Mouse (Mus musculus) kidney, embryonic 16.5 days (tissue): ENCODE results near the gene Gm28038. TPM values are rescaled to one million over a fixed set of nuclear protein-coding genes. Genes with fewer than 3 reads are reported as not detected.

ENCODE experiments used
- ATAC-seq: fragments of 200-750 bp; cut with Nextera tagmentation; 2 replicates; pipeline ENCODE4 v1.8.0; 2017; ENCODE audit warnings: moderate TSS enrichment; ENCODE audit not compliant: low FRiP score, low TSS enrichment
- H3K27ac ChIP-seq: fragments of 300-500 bp; sonication (generic); 2 replicates; pipeline ENCODE4 v1.5.1; 2014; ENCODE audit warnings: low read length
- H3K27me3 ChIP-seq: fragments of 300-500 bp; sonication (generic); 2 replicates; pipeline ENCODE4 v1.6.1; 2014; ENCODE audit warnings: low read length, control low read depth, mixed read lengths; ENCODE audit not compliant: insufficient read depth
- H3K36me3 ChIP-seq: fragments of 300-500 bp; sonication (generic); 2 replicates; pipeline ENCODE4 v1.6.1; 2014; ENCODE audit warnings: low read length, control low read depth, mixed read lengths; ENCODE audit not compliant: insufficient read depth
- H3K4me1 ChIP-seq: fragments of 300-500 bp; sonication (generic); 2 replicates; pipeline ENCODE4 v1.6.1; 2014; ENCODE audit warnings: low read length, control low read depth, mixed read lengths; ENCODE audit not compliant: insufficient read depth
- H3K4me2 ChIP-seq: fragments of 300-500 bp; sonication (generic); replicated peaks from 2 replicates; pipeline ENCODE4 v1.6.1; 2014; ENCODE audit warnings: low read depth, low read length
- H3K4me3 ChIP-seq: fragments of 300-500 bp; sonication (generic); 2 replicates; pipeline ENCODE4 v1.5.1; 2014; ENCODE audit warnings: mild to moderate bottlenecking, low read length
- H3K9ac ChIP-seq: fragments of 300-500 bp; sonication (generic); replicated peaks from 2 replicates; pipeline ENCODE4 v1.6.1; 2014; ENCODE audit warnings: low read length
- H3K9me3 ChIP-seq: fragments of 300-500 bp; sonication (generic); 2 replicates; pipeline ENCODE4 v1.6.1; 2016; ENCODE audit warnings: low read length, control low read depth
- WGBS: fragments of 180-500 bp; shearing (Covaris S2); extraction: QIAGEN DNeasy Blood & Tissue Kit; methylation state at CpG from one replicate; pipeline ENCODE4 v1.1.7; 2014; 5-methylcytosine and 5-hydroxymethylcytosine counted together
- polyA plus RNA-seq: library from polyadenylated mRNA; unstranded; fragments of >200 nt; fragmentation: Nextera tagmentation; extraction: Ambion mirVana; gene quantifications from 2 replicates; pipeline ENCODE4 v1.2.1, GENCODE M21; 2015

The Gm28038 gene
- polyA plus RNA-seq, 1 experiment from 2014 or later = not detected

GRCm38 (mm10) chr2:30316136-30316535, 35.3 kb downstream of the Gm28038 start:
- no peak overlapping the region for H3K9ac ChIP-seq
- no peak overlapping the region for H3K4me3 ChIP-seq
- no peaks in the 10 kb centered on the region for H3K27me3 ChIP-seq
- H3K36me3 ChIP-seq = peaks cover 69% of the 10 kb centered on the region
- no peak for ATAC-seq
- no peaks in the 10 kb centered on the region for H3K4me1 ChIP-seq
- no peak overlapping the region for H3K27ac ChIP-seq
- no peak overlapping the region for H3K4me2 ChIP-seq
- WGBS = 95% methylated on average over 4 of the region's 4 CpGs
- no peaks in the 10 kb centered on the region for H3K9me3 ChIP-seq

- H3K27me3 ChIP-seq = no peaks in the 10 kb centered on the region
- H3K36me3 ChIP-seq = peaks cover 68% of the 10 kb centered on the region
- no peak for ATAC-seq
- H3K9me3 ChIP-seq = no peaks in the 10 kb centered on the region
- WGBS = 94% methylated on average over 5 of the region's 5 CpGs
- no peak overlapping the region for H3K4me2 ChIP-seq
- H3K27ac ChIP-seq = no peak overlapping the region
- no peak overlapping the region for H3K9ac ChIP-seq
- no peaks in the 10 kb centered on the region for H3K4me1 ChIP-seq
- no peak overlapping the region for H3K4me3 ChIP-seq
These were observed 36.1 kb downstream of the Gm28038 start for GRCm38 (mm10) chr2:30316955-30317354.

- H3K27ac ChIP-seq = no peak overlapping the region
- H3K9me3 ChIP-seq = no peaks in the 10 kb centered on the region
- no peaks in the 10 kb centered on the region for H3K27me3 ChIP-seq
- 72% methylated on average over 4 of the region's 4 CpGs for WGBS
- H3K9ac ChIP-seq = no peak overlapping the region
- no peaks in the 10 kb centered on the region for H3K4me1 ChIP-seq
- H3K36me3 ChIP-seq = peaks cover 70% of the 10 kb centered on the region
- no peak overlapping the region for H3K4me2 ChIP-seq
- no peak overlapping the region for H3K4me3 ChIP-seq
- ATAC-seq = no peak
These were observed 38.4 kb downstream of the Gm28038 start for GRCm38 (mm10) chr2:30319260-30319659.

GRCm38 (mm10) chr2:30323111-30323510, 42.3 kb downstream of the Gm28038 start:
- WGBS = 92% methylated on average over 7 of the region's 7 CpGs
- Histone ChIP-seq H3K36me3 (peaks cover 66% of the 10 kb centered on the region), H3K9me3 (no peaks in the 10 kb centered on the region), H3K4me2 (no peak overlapping the region), H3K4me1 (no peaks in the 10 kb centered on the region), H3K9ac (no peak overlapping the region), H3K27ac (no peak overlapping the region), H3K27me3 (no peaks in the 10 kb centered on the region), H3K4me3 (no peak overlapping the region)
- ATAC-seq = no peak

GRCm38 (mm10) chr2:30325296-30325695, 44.5 kb downstream of the Gm28038 start:
- peaks cover 79% of the 10 kb centered on the region for H3K36me3 ChIP-seq
- no peaks in the 10 kb centered on the region for H3K9me3 ChIP-seq
- no peaks in the 10 kb centered on the region for H3K27me3 ChIP-seq
- H3K4me2 ChIP-seq = no peak overlapping the region
- ATAC-seq = no peak
- H3K9ac ChIP-seq = no peak overlapping the region
- H3K4me1 ChIP-seq = no peaks in the 10 kb centered on the region
- no peak overlapping the region for H3K27ac ChIP-seq
- 92% methylated on average over 5 of the region's 5 CpGs for WGBS
- no peak overlapping the region for H3K4me3 ChIP-seq

- H3K4me2 ChIP-seq = no peak overlapping the region
- peaks cover 83% of the 10 kb centered on the region for H3K36me3 ChIP-seq
- no peak overlapping the region for H3K9ac ChIP-seq
- no peaks in the 10 kb centered on the region for H3K9me3 ChIP-seq
- no peak overlapping the region for H3K27ac ChIP-seq
- no peaks in the 10 kb centered on the region for H3K27me3 ChIP-seq
- no peaks in the 10 kb centered on the region for H3K4me1 ChIP-seq
- H3K4me3 ChIP-seq = no peak overlapping the region
- 92% methylated on average over 7 of the region's 7 CpGs for WGBS
- no peak for ATAC-seq
These were observed 46.4 kb downstream of the Gm28038 start for GRCm38 (mm10) chr2:30327276-30327675.

- Histone ChIP-seq H3K27me3 (no peaks in the 10 kb centered on the region), H3K4me1 (no peaks in the 10 kb centered on the region), H3K9ac (no peak overlapping the region), H3K9me3 (no peaks in the 10 kb centered on the region), H3K27ac (no peak overlapping the region), H3K36me3 (peaks cover 81% of the 10 kb centered on the region), H3K4me2 (no peak overlapping the region), H3K4me3 (no peak overlapping the region)
- ATAC-seq = no peak
- WGBS = 88% methylated on average over 3 of the region's 3 CpGs
These were observed 47.9 kb downstream of the Gm28038 start for GRCm38 (mm10) chr2:30328791-30329190.

GRCm38 (mm10) chr2:30335324-30335723, 54.5 kb downstream of the Gm28038 start:
- ATAC-seq = no peak
- no peaks in the 10 kb centered on the region for H3K9me3 ChIP-seq
- H3K4me1 ChIP-seq = no peaks in the 10 kb centered on the region
- H3K4me3 ChIP-seq = no peak overlapping the region
- H3K36me3 ChIP-seq = peaks cover 77% of the 10 kb centered on the region
- H3K27me3 ChIP-seq = no peaks in the 10 kb centered on the region
- H3K27ac ChIP-seq = no peak overlapping the region
- no peak overlapping the region for H3K9ac ChIP-seq
- WGBS = 97% methylated on average over 2 of the region's 2 CpGs
- no peak overlapping the region for H3K4me2 ChIP-seq

GRCm38 (mm10) chr2:30336174-30336915, 55.5 kb downstream of the Gm28038 start:
- Histone ChIP-seq H3K4me3 (no peak overlapping the region), H3K4me1 (no peaks in the 10 kb centered on the region), H3K36me3 (peaks cover 77% of the 10 kb centered on the region), H3K9me3 (no peaks in the 10 kb centered on the region), H3K27ac (no peak overlapping the region), H3K9ac (no peak overlapping the region), H3K27me3 (no peaks in the 10 kb centered on the region), H3K4me2 (no peak overlapping the region)
- ATAC-seq = no peak
- 85% methylated on average over 16 of the region's 16 CpGs for WGBS

- H3K4me3 ChIP-seq = no peak overlapping the region
- no peak for ATAC-seq
- no peak overlapping the region for H3K4me2 ChIP-seq
- no peaks in the 10 kb centered on the region for H3K27me3 ChIP-seq
- H3K9ac ChIP-seq = no peak overlapping the region
- H3K36me3 ChIP-seq = peaks cover 81% of the 10 kb centered on the region
- no peaks in the 10 kb centered on the region for H3K4me1 ChIP-seq
- 84% methylated on average over 12 of the region's 12 CpGs for WGBS
- no peaks in the 10 kb centered on the region for H3K9me3 ChIP-seq
- no peak overlapping the region for H3K27ac ChIP-seq
These were observed 56.3 kb downstream of the Gm28038 start for GRCm38 (mm10) chr2:30337179-30337578.
